Mouse (Mus musculus): ENCODE measurements around the gene Ankrd13a. TPM values are rescaled to one million over a fixed set of nuclear protein-coding genes. Genes with fewer than 3 reads are reported as not detected.

Gene Ankrd13a
- total and polyA plus RNA-seq, 3 experiments = 73.8 to 123 (median 89.4) TPM

GRCm38 (mm10) chr5:114753384-114753783, 21.1 kb upstream of the Ankrd13a start:
- no peak overlapping the region for H3K9ac ChIP-seq (ENCODE audit: insufficient read depth, low read depth)
- in situ Hi-C loops (cut with MboI; ENCODE audit: low pct_ligation_motif_present, low pct_unique_long_range_greater_than_20kb, low sequenced_read_pairs) (no loop called here), dilution Hi-C loops (cut with MboI; ENCODE audit: extremely low pct_ligation_motif_present, extremely low pct_unique_long_range_greater_than_20kb, low sequenced_read_pairs) (no loop called here)
- H3K9me3 ChIP-seq (replicated peaks; ENCODE audit: low read length) = no peaks in the 10 kb centered on the region
- DNase-seq (ENCODE audit: extremely low read depth) = no peak
- no peak overlapping the region for H3K4me3 ChIP-seq (replicated peaks in 1 of 3; ENCODE audit: low read depth in 2 of 3, low read length in 2 of 3, poor library complexity in 1 of 3)
- no peak overlapping the region for H3K27ac ChIP-seq (ENCODE audit: insufficient read depth, low read depth)
- H3K36me3 ChIP-seq (replicated peaks in 1 of 2; ENCODE audit: control insufficient read depth in 1 of 2, insufficient read depth in 1 of 2, low read length in 1 of 2) = peaks cover 66 to 92% of the 10 kb centered on the region in 2 experiments
- no peak for TF ChIP-seq ZKSCAN1 (IDR thresholded peaks at IDR 0.05; ENCODE audit: borderline replicate concordance, low read depth, low read length)
- no peaks in the 10 kb centered on the region for H3K27me3 ChIP-seq (replicated peaks)
- H3K4me1 ChIP-seq (ENCODE audit: control insufficient read depth in 1 of 2, insufficient read depth in 2 of 2) = peaks cover 0 to 43% of the 10 kb centered on the region in 2 experiments; a peak in 2 of 4 replicates
- no peak overlapping the region for H3K4me2 ChIP-seq (ENCODE audit: insufficient read depth, low read depth, poor library complexity, severe bottlenecking)
- H3K79me2 ChIP-seq (replicated peaks; ENCODE audit: control insufficient read depth, extremely low read depth, insufficient read depth, poor library complexity, severe bottlenecking) = no peaks in the 10 kb centered on the region

DNA sequence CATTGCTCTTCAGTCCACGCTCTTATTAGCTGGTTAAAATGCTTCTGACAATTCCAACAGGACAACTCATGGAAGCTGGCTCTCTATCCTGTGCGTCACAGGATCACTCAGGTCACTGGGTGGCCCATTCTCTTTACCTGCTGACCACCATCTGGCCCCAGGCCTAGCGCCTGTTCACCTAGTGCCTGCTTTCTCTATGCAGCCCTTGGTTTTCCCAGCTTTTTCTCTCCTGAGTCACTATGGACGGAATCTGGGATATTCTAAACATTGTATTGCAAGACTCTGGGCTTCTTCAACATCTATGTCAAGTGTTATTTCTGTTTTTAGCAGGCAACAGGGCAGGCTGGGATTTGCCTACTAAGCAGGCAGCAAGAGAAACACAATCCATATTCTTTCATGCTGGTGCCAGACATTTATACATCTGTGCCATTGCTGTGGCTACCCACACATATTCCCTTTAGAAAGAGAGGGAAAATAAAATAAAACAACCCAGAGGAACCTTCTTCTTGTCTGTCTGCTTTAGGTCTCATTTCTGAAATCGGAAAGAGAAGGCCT, 14.9 kb upstream of the Ankrd13a start:
- no peak overlapping the region for H3K27ac ChIP-seq (ENCODE audit: insufficient read depth, low read depth)
- no peaks in the 10 kb centered on the region for H3K27me3 ChIP-seq (replicated peaks)
- H3K4me2 ChIP-seq (ENCODE audit: insufficient read depth, low read depth, poor library complexity, severe bottlenecking) = no peak overlapping the region
- H3K4me3 ChIP-seq (replicated peaks in 1 of 3; ENCODE audit: low read depth in 2 of 3, low read length in 2 of 3, poor library complexity in 1 of 3) = no peak overlapping the region
- in situ Hi-C loops (cut with MboI; ENCODE audit: low pct_ligation_motif_present, low pct_unique_long_range_greater_than_20kb, low sequenced_read_pairs) (no loop called here), dilution Hi-C loops (cut with MboI; ENCODE audit: extremely low pct_ligation_motif_present, extremely low pct_unique_long_range_greater_than_20kb, low sequenced_read_pairs) (no loop called here)
- H3K9ac ChIP-seq (ENCODE audit: insufficient read depth, low read depth) = no peak overlapping the region
- no peaks in the 10 kb centered on the region; the same call in 1 of the 2 replicates for H3K79me2 ChIP-seq (replicated peaks; ENCODE audit: control insufficient read depth, extremely low read depth, insufficient read depth, poor library complexity, severe bottlenecking)
- no peak for DNase-seq (ENCODE audit: extremely low read depth)
- H3K9me3 ChIP-seq (replicated peaks; ENCODE audit: low read length) = no peaks in the 10 kb centered on the region
- TF ChIP-seq HCFC1 (IDR thresholded peaks at IDR 0.05; ENCODE audit: low read depth, low read length) (no peak), ZNF384 (IDR thresholded peaks at IDR 0.05; ENCODE audit: low read depth, low read length) (no peak), MXI1 (IDR thresholded peaks at IDR 0.05; ENCODE audit: low read depth, low read length) (no peak), MAZ (IDR thresholded peaks at IDR 0.05; ENCODE audit: low read depth, low read length) (no peak), CHD2 (IDR thresholded peaks at IDR 0.05; ENCODE audit: low read length) (no peak), JUN (IDR thresholded peaks at IDR 0.05; ENCODE audit: insufficient read depth, low read depth, low read length) (no peak), PAX5 (IDR thresholded peaks at IDR 0.05; ENCODE audit: low read length) (no peak), UBTF (IDR thresholded peaks at IDR 0.05; ENCODE audit: low read depth, low read length) (no peak)
- H3K36me3 ChIP-seq (replicated peaks in 1 of 2; ENCODE audit: control insufficient read depth in 1 of 2, insufficient read depth in 1 of 2, low read length in 1 of 2) = peaks cover 56 to 91% of the 10 kb centered on the region in 2 experiments
- peaks cover 0 to 9% of the 10 kb centered on the region in 2 experiments; a peak in 2 of 4 replicates for H3K4me1 ChIP-seq (ENCODE audit: control insufficient read depth in 1 of 2, insufficient read depth in 2 of 2)

DNA sequence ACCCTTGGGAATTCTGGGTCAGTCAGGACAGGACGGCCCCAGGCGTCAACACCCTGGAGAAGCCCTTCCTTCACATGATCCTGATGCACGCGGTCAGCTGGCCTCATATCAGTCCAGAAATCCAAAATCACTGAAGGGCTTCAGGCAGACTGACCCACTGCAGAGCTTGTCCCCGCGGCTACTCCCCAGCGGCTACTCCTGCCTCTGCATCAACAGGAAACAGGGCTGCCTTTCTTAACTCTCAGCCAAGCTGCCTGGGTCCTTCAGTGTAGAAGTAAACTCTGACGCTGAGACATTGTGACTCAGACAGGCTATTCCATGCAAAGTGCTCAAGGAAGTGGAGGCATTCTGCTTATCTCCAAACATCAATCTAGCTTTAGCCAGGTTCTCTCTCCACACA, 12.5 kb upstream of the Ankrd13a start:
- TF ChIP-seq TBP (conservative IDR thresholded peaks at IDR 0.05; ENCODE audit: low read depth, low read length) (no peak), BHLHE40 (IDR thresholded peaks at IDR 0.05; ENCODE audit: low read depth, low read length) (no peak), MYC (IDR thresholded peaks at IDR 0.05; ENCODE audit: low read depth, low read length) (no peak), NRF1 (IDR thresholded peaks at IDR 0.05; ENCODE audit: low read depth, low read length) (no peak), EP300 (IDR thresholded peaks at IDR 0.05; ENCODE audit: low read length) (no peak), POLR2A (IDR thresholded peaks at IDR 0.05; ENCODE audit: low read depth, low read length) (no peak)
- Histone ChIP-seq H3K36me3 (replicated peaks in 1 of 2; ENCODE audit: control insufficient read depth in 1 of 2, insufficient read depth in 1 of 2, low read length in 1 of 2) (peaks cover 64 to 94% of the 10 kb centered on the region in 2 experiments), H3K4me3 (replicated peaks in 1 of 3; ENCODE audit: low read depth in 2 of 3, low read length in 2 of 3, poor library complexity in 1 of 3) (no peak overlapping the region), H3K27ac (ENCODE audit: insufficient read depth, low read depth) (no peak overlapping the region), H3K4me1 (ENCODE audit: control insufficient read depth in 1 of 2, insufficient read depth in 2 of 2) (peaks cover 0 to 13% of the 10 kb centered on the region in 2 experiments; a peak in 2 of 4 replicates), H3K9ac (ENCODE audit: insufficient read depth, low read depth) (no peak overlapping the region), H3K9me3 (replicated peaks; ENCODE audit: low read length) (no peaks in the 10 kb centered on the region), H3K27me3 (replicated peaks) (no peaks in the 10 kb centered on the region), H3K4me2 (ENCODE audit: insufficient read depth, low read depth, poor library complexity, severe bottlenecking) (no peak overlapping the region), H3K79me2 (replicated peaks; ENCODE audit: control insufficient read depth, extremely low read depth, insufficient read depth, poor library complexity, severe bottlenecking) (peaks cover 5% of the 10 kb centered on the region)
- dilution Hi-C loops (cut with MboI; ENCODE audit: extremely low pct_ligation_motif_present, extremely low pct_unique_long_range_greater_than_20kb, low sequenced_read_pairs) (no loop called here), in situ Hi-C loops (cut with MboI; ENCODE audit: low pct_ligation_motif_present, low pct_unique_long_range_greater_than_20kb, low sequenced_read_pairs) (no loop called here)
- no peak for DNase-seq (ENCODE audit: extremely low read depth)

Data from CH12.LX (cell line).